Mouse (Mus musculus) right cerebral cortex, adult 2 months (tissue): ENCODE results near the gene Vtcn1.
"Not testable (repeated sequence)": the region's sequence is repeated elsewhere in the genome, so short reads cannot be mapped to it uniquely, and the experiment has no call there.

ENCODE experiments used
- DNase-seq, 2 experiments: peaks; one replicate each; pipeline ENCODE4 v3.0.0; 2021 to 2022; ENCODE audit warnings: low spot score in 2 of 2

Vtcn1 gene

GRCm38 (mm10) chr3:100825225-100825965 is at the start of gene Vtcn1:
Gene Vtcn1 (plus strand): TSS chr3:100825459.
- no peak for DNase-seq

GRCm38 (mm10) chr3:100776967-100777366 is 48.3 kb upstream of the Vtcn1 start:
- no peak for DNase-seq

GRCm38 (mm10) chr3:100777568-100777967 is 47.7 kb upstream of the Vtcn1 start:
- no peak for DNase-seq

- DNase-seq, result no peak
Measured at GRCm38 (mm10) chr3:100786076-100786475, 39.2 kb upstream of the Vtcn1 start.

- no peak for DNase-seq
Measured at GRCm38 (mm10) chr3:100791670-100792069, 33.6 kb upstream of the Vtcn1 start.

- DNase-seq, result no peak
Measured at GRCm38 (mm10) chr3:100793345-100793744, 31.9 kb upstream of the Vtcn1 start.

GRCm38 (mm10) chr3:100796571-100796970 is 28.7 kb upstream of the Vtcn1 start:
- DNase-seq, result no peak

GRCm38 (mm10) chr3:100797166-100798145 is 27.8 kb upstream of the Vtcn1 start:
- no peak for DNase-seq

GRCm38 (mm10) chr3:100798872-100799422 is 26.3 kb upstream of the Vtcn1 start:
- DNase-seq, result no peak

- DNase-seq, result no peak
Measured at GRCm38 (mm10) chr3:100804975-100805374, 20.3 kb upstream of the Vtcn1 start.

- no peak for DNase-seq
Measured at GRCm38 (mm10) chr3:100805925-100806324, 19.3 kb upstream of the Vtcn1 start.

- DNase-seq, result no peak
Measured at GRCm38 (mm10) chr3:100810461-100810860, 14.8 kb upstream of the Vtcn1 start.

GRCm38 (mm10) chr3:100811836-100812235 is 13.4 kb upstream of the Vtcn1 start:
- DNase-seq, result no peak

GRCm38 (mm10) chr3:100815490-100815889 is 9.8 kb upstream of the Vtcn1 start:
- DNase-seq, result not testable (repeated sequence)

GRCm38 (mm10) chr3:100818709-100819108 is 6.5 kb upstream of the Vtcn1 start:
- DNase-seq, result no peak

GRCm38 (mm10) chr3:100819571-100819970 is 5.7 kb upstream of the Vtcn1 start:
- DNase-seq, result no peak

- no peak for DNase-seq
Measured at GRCm38 (mm10) chr3:100820852-100821251, 4.4 kb upstream of the Vtcn1 start.

GRCm38 (mm10) chr3:100821276-100821675 is 4.0 kb upstream of the Vtcn1 start:
- no peak for DNase-seq

- DNase-seq, result no peak
Measured at GRCm38 (mm10) chr3:100843784-100844183, 18.5 kb downstream of the Vtcn1 start.

- no peak for DNase-seq
Measured at GRCm38 (mm10) chr3:100844366-100844765, 19.1 kb downstream of the Vtcn1 start.

- no peak for DNase-seq
Measured at GRCm38 (mm10) chr3:100848348-100848747, 23.1 kb downstream of the Vtcn1 start.

- DNase-seq, result no peak
Measured at GRCm38 (mm10) chr3:100850468-100850867, 25.2 kb downstream of the Vtcn1 start.
